Mouse (Mus musculus) bone marrow macrophage, adult 2 months (primary cell): ENCODE measurements around the gene Map3k13. TPM values are rescaled to one million over a fixed set of nuclear protein-coding genes. Genes with fewer than 3 reads are reported as not detected.

ENCODE experiments used
- H3K27ac ChIP-seq: 2 replicates; pipeline ENCODE4 v1.5.1; 2012; ENCODE audit warnings: low read depth, low read length; ENCODE audit not compliant: insufficient read depth
- H3K4me1 ChIP-seq: 2 replicates; pipeline ENCODE4 v1.6.1; 2012; ENCODE audit warnings: low read length; ENCODE audit not compliant: control insufficient read depth, insufficient read depth
- H3K4me3 ChIP-seq: 2 replicates; pipeline ENCODE4 v1.5.1; 2012; ENCODE audit warnings: mild to moderate bottlenecking, low read length, moderate library complexity; ENCODE audit not compliant: insufficient read depth
- CTCF ChIP-seq: IDR thresholded peaks from 2 replicates; pipeline ENCODE4 v1.5.1; 2012; ENCODE audit warnings: low read depth, mild to moderate bottlenecking, low read length, moderate library complexity
- POLR2A ChIP-seq: IDR thresholded peaks from 2 replicates; pipeline ENCODE4 v1.6.1; 2012; ENCODE audit warnings: mild to moderate bottlenecking, low read depth, low read length, borderline replicate concordance
- polyA plus RNA-seq: library from polyadenylated mRNA; stranded (reverse); fragments of >200 nt; gene quantifications from 2 replicates; pipeline ENCODE4 v1.2.4, GENCODE M21; 2012; ENCODE audit not compliant: missing spikeins, insufficient read depth, insufficient read length

Map3k13 gene
- polyA plus RNA-seq, 1 experiment, result 0.09 TPM

- H3K4me3 ChIP-seq, result no peak overlapping the region
- H3K27ac ChIP-seq, result no peak overlapping the region
Observed at GRCm38 (mm10) chr16:21845800-21846671, 51.9 kb downstream of the Map3k13 start.

GRCm38 (mm10) chr16:21848444-21848843 lies 54.3 kb downstream of the Map3k13 start:
- Histone ChIP-seq H3K4me3 (no peak overlapping the region), H3K27ac (no peak overlapping the region), H3K4me1 (peaks cover 5% of the 10 kb centered on the region)
- TF ChIP-seq POLR2A (no peak), CTCF (no peak)

More at GRCm38 (mm10) chr16:21845800-21846671, 51.9 kb downstream of the Map3k13 start:
- H3K4me1 ChIP-seq, result peaks cover 8% of the 10 kb centered on the region
- no peak for TF ChIP-seq POLR2A
- no peak for TF ChIP-seq CTCF

- Histone ChIP-seq H3K4me1 (peaks cover 5% of the 10 kb centered on the region), H3K4me3 (no peak overlapping the region), H3K27ac (no peak overlapping the region)
- TF ChIP-seq CTCF (no peak), POLR2A (no peak)
Observed at GRCm38 (mm10) chr16:21848847-21849246, 54.7 kb downstream of the Map3k13 start.

- H3K4me1 ChIP-seq, result peaks cover 5% of the 10 kb centered on the region
- H3K27ac ChIP-seq, result no peak overlapping the region
- no peak for TF ChIP-seq POLR2A
- TF ChIP-seq CTCF, result no peak
- H3K4me3 ChIP-seq, result no peak overlapping the region
Observed at GRCm38 (mm10) chr16:21852374-21852773, 58.2 kb downstream of the Map3k13 start.

- Histone ChIP-seq H3K27ac (no peak overlapping the region), H3K4me1 (peaks cover 4% of the 10 kb centered on the region), H3K4me3 (no peak overlapping the region)
- TF ChIP-seq POLR2A (no peak), CTCF (no peak)
Observed at GRCm38 (mm10) chr16:21853446-21853941, 59.3 kb downstream of the Map3k13 start.

- H3K4me3 ChIP-seq, result no peak overlapping the region
- no peak overlapping the region for H3K27ac ChIP-seq
- TF ChIP-seq POLR2A, result no peak
- TF ChIP-seq CTCF, result no peak
Observed at GRCm38 (mm10) chr16:21854589-21855284, 60.6 kb downstream of the Map3k13 start.

GRCm38 (mm10) chr16:21856134-21856533 lies 62.0 kb downstream of the Map3k13 start:
- H3K27ac ChIP-seq, result no peak overlapping the region
- no peak overlapping the region for H3K4me3 ChIP-seq
- TF ChIP-seq POLR2A (no peak), CTCF (no peak)
- no peaks in the 10 kb centered on the region for H3K4me1 ChIP-seq

More at GRCm38 (mm10) chr16:21854589-21855284, 60.6 kb downstream of the Map3k13 start:
- H3K4me1 ChIP-seq, result no peaks in the 10 kb centered on the region

- H3K4me3 ChIP-seq, result no peak overlapping the region
Observed at GRCm38 (mm10) chr16:21857126-21857644, 63.0 kb downstream of the Map3k13 start.

GRCm38 (mm10) chr16:21858163-21858562 lies 64.0 kb downstream of the Map3k13 start:
- no peaks in the 10 kb centered on the region for H3K4me1 ChIP-seq
- TF ChIP-seq CTCF (no peak), POLR2A (no peak)
- no peak overlapping the region for H3K4me3 ChIP-seq

More at GRCm38 (mm10) chr16:21857126-21857644, 63.0 kb downstream of the Map3k13 start:
- Histone ChIP-seq H3K4me1 (no peaks in the 10 kb centered on the region), H3K27ac (no peak overlapping the region)
- TF ChIP-seq POLR2A (no peak), CTCF (no peak)

More at GRCm38 (mm10) chr16:21858163-21858562, 64.0 kb downstream of the Map3k13 start:
- no peak overlapping the region for H3K27ac ChIP-seq
